Mouse (Mus musculus) stomach, embryonic 16.5 days (tissue): ENCODE measurements around the gene Insm2. TPM values are rescaled to one million over a fixed set of nuclear protein-coding genes. Genes with fewer than 3 reads are reported as not detected.
A peak's percentile ranks its signal among the peaks of the same experiment; 100 is the strongest.

Experiments used
- ATAC-seq: fragments of 200-750 bp; cut with Nextera tagmentation; 2 replicates; pipeline ENCODE4 v1.8.0; 2017; ENCODE audit warnings: moderate number of reproducible peaks, moderate TSS enrichment; ENCODE audit not compliant: insufficient read depth, low FRiP score
- H3K27ac ChIP-seq: fragments of 300-500 bp; sonication (generic); 2 replicates; pipeline ENCODE4 v1.5.1; 2014; ENCODE audit warnings: low read length
- H3K27me3 ChIP-seq: fragments of 300-500 bp; sonication (generic); 2 replicates; pipeline ENCODE4 v1.6.1; 2014; ENCODE audit warnings: low read length, control low read depth, mixed read lengths; ENCODE audit not compliant: control insufficient read depth, insufficient read depth
- H3K36me3 ChIP-seq: fragments of 300-500 bp; sonication (generic); 2 replicates; pipeline ENCODE4 v1.6.1; 2014; ENCODE audit warnings: low read length; ENCODE audit not compliant: control insufficient read depth, insufficient read depth
- H3K4me1 ChIP-seq: fragments of 300-500 bp; sonication (generic); 2 replicates; pipeline ENCODE4 v1.6.1; 2014; ENCODE audit warnings: low read length, control low read depth, mixed read lengths; ENCODE audit not compliant: control insufficient read depth, insufficient read depth
- H3K4me2 ChIP-seq: fragments of 300-500 bp; sonication (generic); 2 replicates; pipeline ENCODE4 v1.6.1; 2014; ENCODE audit warnings: low read depth, low read length, mixed read lengths
- H3K4me3 ChIP-seq: fragments of 300-500 bp; sonication (generic); replicated peaks from 2 replicates; pipeline ENCODE4 v1.5.1; 2014; ENCODE audit warnings: mild to moderate bottlenecking, low read length
- H3K9ac ChIP-seq: fragments of 300-500 bp; sonication (generic); 2 replicates; pipeline ENCODE4 v1.6.1; 2014; ENCODE audit warnings: low read length
- H3K9me3 ChIP-seq: fragments of 300-500 bp; sonication (generic); replicated peaks from 2 replicates; pipeline ENCODE4 v1.6.1; 2016; ENCODE audit warnings: low read length, control low read depth; ENCODE audit not compliant: control insufficient read depth
- WGBS: fragments of 180-500 bp; shearing (Covaris S2); extraction: QIAGEN DNeasy Blood & Tissue Kit; methylation state at CpG from one replicate; pipeline ENCODE4 v1.1.7; 2014; 5-methylcytosine and 5-hydroxymethylcytosine counted together
- polyA plus RNA-seq: library from polyadenylated mRNA; unstranded; fragments of >200 nt; fragmentation: Nextera tagmentation; extraction: Ambion mirVana; gene quantifications from 2 replicates; pipeline ENCODE4 v1.2.1, GENCODE M21; 2015

Gene Insm2
- polyA plus RNA-seq, 1 experiment from 2014 or later: 0.21 TPM

- H3K4me2 ChIP-seq: peak overlapping the region; percentile 80
- H3K4me3 ChIP-seq: peak overlapping the region; percentile 47
- H3K9me3 ChIP-seq: no peaks in the 10 kb centered on the region
- peaks cover 19% of the 10 kb centered on the region for H3K4me1 ChIP-seq
- no peak overlapping the region for H3K9ac ChIP-seq
- no peak for ATAC-seq
- WGBS: 9% methylated on average over 7 of the region's 7 CpGs
- no peaks in the 10 kb centered on the region for H3K36me3 ChIP-seq
- H3K27ac ChIP-seq: no peak overlapping the region
- H3K27me3 ChIP-seq: peaks cover 40% of the 10 kb centered on the region
Observed at GRCm38 (mm10) chr12:55598537-55598886, 715 bp upstream of the Insm2 start.

GRCm38 (mm10) chr12:55599639-55600502 is 644 bp downstream of the Insm2 start:
- 1% methylated on average over 107 of the region's 109 CpGs for WGBS
- Histone ChIP-seq H3K36me3 (no peaks in the 10 kb centered on the region), H3K27ac (no peak overlapping the region), H3K9ac (no peak overlapping the region), H3K27me3 (peaks cover 40% of the 10 kb centered on the region), H3K4me3 (peak overlapping the region; percentile 47), H3K4me1 (peaks cover 19% of the 10 kb centered on the region), H3K4me2 (peak overlapping the region; percentile 80), H3K9me3 (no peaks in the 10 kb centered on the region)
- peak; percentile 89 for ATAC-seq

GRCm38 (mm10) chr12:55600503-55600994 is 1.3 kb downstream of the Insm2 start:
- Histone ChIP-seq H3K9ac (no peak overlapping the region), H3K27me3 (peaks cover 40% of the 10 kb centered on the region), H3K9me3 (no peaks in the 10 kb centered on the region), H3K4me3 (peak overlapping the region; percentile 47), H3K4me2 (peak overlapping the region; percentile 80), H3K27ac (no peak overlapping the region), H3K36me3 (no peaks in the 10 kb centered on the region), H3K4me1 (peaks cover 19% of the 10 kb centered on the region)
- ATAC-seq: peak; percentile 33; the same call in 1 of the 2 replicates
- 4% methylated on average over 42 of the region's 42 CpGs for WGBS

GRCm38 (mm10) chr12:55604411-55604810 is 5.2 kb downstream of the Insm2 start:
- Histone ChIP-seq H3K27me3 (peaks cover 18% of the 10 kb centered on the region), H3K9ac (no peak overlapping the region), H3K36me3 (no peaks in the 10 kb centered on the region), H3K9me3 (no peaks in the 10 kb centered on the region), H3K4me1 (peaks cover 13% of the 10 kb centered on the region), H3K4me3 (no peak overlapping the region), H3K4me2 (no peak overlapping the region), H3K27ac (no peak overlapping the region)
- 60% methylated on average over 3 of the region's 3 CpGs for WGBS
- no peak for ATAC-seq

GRCm38 (mm10) chr12:55607902-55608301 is 8.7 kb downstream of the Insm2 start:
- Histone ChIP-seq H3K9me3 (no peaks in the 10 kb centered on the region), H3K4me1 (no peaks in the 10 kb centered on the region), H3K36me3 (no peaks in the 10 kb centered on the region), H3K4me2 (no peak overlapping the region), H3K4me3 (no peak overlapping the region), H3K27me3 (no peaks in the 10 kb centered on the region), H3K9ac (no peak overlapping the region), H3K27ac (no peak overlapping the region)
- WGBS: 41% methylated on average over 4 of the region's 4 CpGs
- ATAC-seq: no peak

- no peaks in the 10 kb centered on the region for H3K27me3 ChIP-seq
- H3K27ac ChIP-seq: no peak overlapping the region
- no peak overlapping the region for H3K4me2 ChIP-seq
- WGBS: 71% methylated on average over 2 of the region's 2 CpGs
- no peaks in the 10 kb centered on the region for H3K4me1 ChIP-seq
- H3K9me3 ChIP-seq: no peaks in the 10 kb centered on the region
- no peak for ATAC-seq
- no peak overlapping the region for H3K4me3 ChIP-seq
- H3K36me3 ChIP-seq: no peaks in the 10 kb centered on the region
- H3K9ac ChIP-seq: no peak overlapping the region
Observed at GRCm38 (mm10) chr12:55610812-55611211, 11.6 kb downstream of the Insm2 start.

GRCm38 (mm10) chr12:55620321-55620720 is 21.1 kb downstream of the Insm2 start:
- H3K9me3 ChIP-seq: no peaks in the 10 kb centered on the region
- no peak for ATAC-seq
- WGBS: 82% methylated on average over 2 of the region's 2 CpGs
- no peak overlapping the region for H3K9ac ChIP-seq
- H3K36me3 ChIP-seq: no peaks in the 10 kb centered on the region
- no peak overlapping the region for H3K4me2 ChIP-seq
- H3K4me3 ChIP-seq: no peak overlapping the region
- no peaks in the 10 kb centered on the region for H3K4me1 ChIP-seq
- no peaks in the 10 kb centered on the region for H3K27me3 ChIP-seq
- H3K27ac ChIP-seq: no peak overlapping the region

- no peaks in the 10 kb centered on the region for H3K36me3 ChIP-seq
- H3K4me3 ChIP-seq: no peak overlapping the region
- WGBS: 63% methylated on average over 3 of the region's 3 CpGs
- H3K9ac ChIP-seq: no peak overlapping the region
- H3K9me3 ChIP-seq: no peaks in the 10 kb centered on the region
- H3K27me3 ChIP-seq: no peaks in the 10 kb centered on the region
- no peak overlapping the region for H3K27ac ChIP-seq
- ATAC-seq: no peak
- H3K4me2 ChIP-seq: no peak overlapping the region
- no peaks in the 10 kb centered on the region for H3K4me1 ChIP-seq
Observed at GRCm38 (mm10) chr12:55622615-55623245, 23.5 kb downstream of the Insm2 start.

GRCm38 (mm10) chr12:55623254-55623653 is 24.0 kb downstream of the Insm2 start:
- Histone ChIP-seq H3K9me3 (no peaks in the 10 kb centered on the region), H3K9ac (no peak overlapping the region), H3K27me3 (no peaks in the 10 kb centered on the region), H3K4me2 (no peak overlapping the region), H3K27ac (no peak overlapping the region), H3K4me1 (no peaks in the 10 kb centered on the region), H3K36me3 (no peaks in the 10 kb centered on the region), H3K4me3 (no peak overlapping the region)
- no peak for ATAC-seq
- WGBS: 84% methylated on average over 5 of the region's 5 CpGs
